Mouse (Mus musculus) heart, adult 2 months (tissue): ENCODE measurements around the gene Zmiz2. TPM values are rescaled to one million over a fixed set of nuclear protein-coding genes. Genes with fewer than 3 reads are reported as not detected.
"Not testable (repeated sequence)": the region's sequence is repeated elsewhere in the genome, so short reads cannot be mapped to it uniquely, and the experiment has no call there.

ENCODE experiments used
- DNase-seq, 2 experiments: peaks; one replicate each; pipeline ENCODE4 v3.0.0; 2021
- H3K27ac ChIP-seq: fragments of 200-600 bp; 2 replicates; pipeline ENCODE4 v1.8.1; 2022
- H3K27me3 ChIP-seq: fragments of 200-500 bp; 2 replicates; pipeline ENCODE4 v1.6.1; 2012; ENCODE audit warnings: mild to moderate bottlenecking, low read length, inconsistent platforms, mixed read lengths; ENCODE audit not compliant: control insufficient read depth, insufficient read depth
- H3K36me3 ChIP-seq: fragments of 200-500 bp; 2 replicates; pipeline ENCODE4 v1.6.1; 2012; ENCODE audit warnings: low read length, inconsistent platforms; ENCODE audit not compliant: control insufficient read depth, insufficient read depth
- H3K4me1 ChIP-seq: fragments of 200-500 bp; 2 replicates; pipeline ENCODE4 v1.6.1; 2011; ENCODE audit warnings: low read length; ENCODE audit not compliant: control insufficient read depth, insufficient read depth
- H3K4me3 ChIP-seq: fragments of 200-600 bp; 2 replicates; pipeline ENCODE4 v1.8.1; 2022
- H3K79me2 ChIP-seq: fragments of 200-500 bp; replicated peaks from 2 replicates; pipeline ENCODE4 v1.6.1; 2012; ENCODE audit warnings: mild to moderate bottlenecking, inconsistent platforms, low read length, moderate library complexity, mixed read lengths; ENCODE audit not compliant: control insufficient read depth, insufficient read depth
- H3K9ac ChIP-seq: fragments of 200-500 bp; 2 replicates; pipeline ENCODE4 v1.6.1; 2012; ENCODE audit warnings: low read depth, mild to moderate bottlenecking, control low read depth, inconsistent platforms, low read length, mixed read lengths
- CTCF ChIP-seq: fragments of 200-600 bp; IDR thresholded peaks from 2 replicates; pipeline ENCODE4 v1.8.1; 2022; ENCODE audit warnings: antibody characterized with exemption, mild to moderate bottlenecking, moderate library complexity
- EP300 ChIP-seq: fragments of 200-500 bp; IDR thresholded peaks from 2 replicates; pipeline ENCODE4 v1.6.1; 2011; ENCODE audit warnings: low read depth, low read length, control low read depth; ENCODE audit not compliant: insufficient read depth
- POLR2A ChIP-seq: fragments of 200-500 bp; IDR thresholded peaks from 2 replicates; pipeline ENCODE4 v1.6.1; 2011; ENCODE audit warnings: mild to moderate bottlenecking, low read depth, low read length, control low read depth; ENCODE audit not compliant: insufficient read depth
- WGBS: fragments of 180-500 bp; shearing (Covaris S2); methylation state at CpG from one replicate; pipeline ENCODE4 v1.1.7; 2018; 5-methylcytosine and 5-hydroxymethylcytosine counted together
- intact Hi-C: fragments of 180-260 bp; cut with DNase I; formaldehyde crosslinking; loops from one replicate; pipeline ENCODE4 v1.15.1; 2025
- polyA plus RNA-seq: library from polyadenylated mRNA; depleted of rRNA; stranded (reverse); fragments of >200 nt; gene quantifications from 2 replicates; pipeline ENCODE4 v1.2.3, GENCODE M21; 2012
- total RNA-seq, 2 experiments: library from RNA; stranded (reverse); gene quantifications; 2 replicates each; pipeline ENCODE4 v1.2.3; 2021

Gene Zmiz2
- total and polyA plus RNA-seq, 3 experiments, result 35.7 to 39.3 (median 36.6) TPM

GRCm38 (mm10) chr11:6406251-6407161, 17.6 kb downstream of the Zmiz2 start:
- intact Hi-C loops, result no loop called here
- 21% methylated on average over 14 of the region's 14 CpGs for WGBS
- peak; percentile 74 to 84 for DNase-seq
- no peak overlapping the region for H3K4me3 ChIP-seq
- no peaks in the 10 kb centered on the region for H3K27me3 ChIP-seq
- H3K27ac ChIP-seq, result peak overlapping the region; percentile 86
- no peaks in the 10 kb centered on the region; the same call in none of the 2 replicates for H3K36me3 ChIP-seq
- TF ChIP-seq CTCF, result no peak
- 0 out of 2 replicates have a peak, but pooled peaks have one; percentile 2 for TF ChIP-seq POLR2A
- TF ChIP-seq EP300, result peak; percentile 70
- H3K79me2 ChIP-seq, result no peaks in the 10 kb centered on the region
- peak overlapping the region; percentile 50 for H3K9ac ChIP-seq
- peaks cover 28% of the 10 kb centered on the region for H3K4me1 ChIP-seq

- Histone ChIP-seq H3K79me2 (no peaks in the 10 kb centered on the region), H3K4me3 (no peak overlapping the region), H3K27me3 (no peaks in the 10 kb centered on the region), H3K27ac (peak overlapping the region; percentile 86), H3K4me1 (peaks cover 28% of the 10 kb centered on the region), H3K36me3 (no peaks in the 10 kb centered on the region; the same call in none of the 2 replicates), H3K9ac (no peak overlapping the region)
- no peak for TF ChIP-seq EP300
- TF ChIP-seq POLR2A, result 0 out of 2 replicates have a peak, but pooled peaks have one; percentile 10
- DNase-seq, result no peak
- WGBS, result 73% methylated on average over 3 of the region's 3 CpGs
- intact Hi-C loops, result no loop called here
Observed at GRCm38 (mm10) chr11:6407162-6407621, 18.3 kb downstream of the Zmiz2 start.

GRCm38 (mm10) chr11:6410050-6410602, 21.3 kb downstream of the Zmiz2 start:
- Histone ChIP-seq H3K9ac (no peak overlapping the region), H3K27me3 (no peaks in the 10 kb centered on the region), H3K27ac (no peak overlapping the region), H3K4me1 (peaks cover 21% of the 10 kb centered on the region), H3K36me3 (no peaks in the 10 kb centered on the region; the same call in none of the 2 replicates), H3K79me2 (no peaks in the 10 kb centered on the region), H3K4me3 (no peak overlapping the region)
- TF ChIP-seq EP300 (no peak), CTCF (no peak), POLR2A (no peak)
- intact Hi-C loops, result loop anchor here (2.0 kb wide), 1 partner anchor 43 kb away; no protein-coding TSS in a partner anchor
- DNase-seq, result no peak
- 37% methylated on average over 4 of the region's 5 CpGs for WGBS

GRCm38 (mm10) chr11:6410755-6411154, 21.9 kb downstream of the Zmiz2 start:
- H3K27me3 ChIP-seq, H3K79me2 ChIP-seq, H3K9ac ChIP-seq, H3K27ac ChIP-seq, H3K36me3 ChIP-seq, H3K4me3 ChIP-seq, DNase-seq: not testable (repeated sequence)
- WGBS, result 85% methylated on average over 5 of the region's 5 CpGs
- H3K4me1 ChIP-seq, result peaks cover 15% of the 10 kb centered on the region
- intact Hi-C loops, result loop anchor here (2.0 kb wide), 1 partner anchor 44 kb away; no protein-coding TSS in a partner anchor

GRCm38 (mm10) chr11:6411684-6412083, 22.8 kb downstream of the Zmiz2 start:
- no peaks in the 10 kb centered on the region for H3K79me2 ChIP-seq
- no peak overlapping the region for H3K9ac ChIP-seq
- intact Hi-C loops, result loop anchor here (2.0 kb wide), 1 partner anchor 45 kb away; no protein-coding TSS in a partner anchor
- no peaks in the 10 kb centered on the region for H3K36me3 ChIP-seq
- H3K4me3 ChIP-seq, result no peak overlapping the region
- peaks cover 9% of the 10 kb centered on the region for H3K4me1 ChIP-seq
- DNase-seq, result peak; percentile 71 to 89
- H3K27ac ChIP-seq, result no peak overlapping the region
- WGBS, result 6% methylated on average over 5 of the region's 5 CpGs
- TF ChIP-seq POLR2A (no peak), EP300 (0 out of 2 replicates have a peak, but pooled peaks have one; percentile 55), CTCF (no peak; the same call in 1 of the 2 replicates)
- H3K27me3 ChIP-seq, result no peaks in the 10 kb centered on the region

- H3K27me3 ChIP-seq, result no peaks in the 10 kb centered on the region
- no peak for TF ChIP-seq CTCF
- no peak for TF ChIP-seq POLR2A
- TF ChIP-seq EP300, result no peak
- no peak overlapping the region for H3K9ac ChIP-seq
- H3K27ac ChIP-seq, result no peak overlapping the region
- H3K4me3 ChIP-seq, result no peak overlapping the region
- peaks cover 13% of the 10 kb centered on the region for H3K36me3 ChIP-seq
- 96% methylated on average over 12 of the region's 12 CpGs for WGBS
- intact Hi-C loops, result no loop called here
- no peak for DNase-seq
- peaks cover 8% of the 10 kb centered on the region for H3K4me1 ChIP-seq
- no peaks in the 10 kb centered on the region for H3K79me2 ChIP-seq
Observed at GRCm38 (mm10) chr11:6413264-6413663, 24.4 kb downstream of the Zmiz2 start.
